Mouse (Mus musculus): ENCODE measurements around the gene Lgals3.
"Not testable (repeated sequence)": the region's sequence is repeated elsewhere in the genome, so short reads cannot be mapped to it uniquely, and the experiment has no call there.

Lgals3 gene

GRCm38 (mm10) chr14:47367461-47367860, at the start of gene Lgals3:
Gene Lgals3 (plus strand): TSS chr14:47367751.
- no peak for DNase-seq (ENCODE audit: low spot score)

- no peak for DNase-seq (ENCODE audit: low spot score)
These were observed 48.2 kb upstream of the Lgals3 start for GRCm38 (mm10) chr14:47319362-47319761.

GRCm38 (mm10) chr14:47321581-47321980, 46.0 kb upstream of the Lgals3 start:
- DNase-seq (ENCODE audit: low spot score): not testable (repeated sequence)

GRCm38 (mm10) chr14:47325965-47326761, 41.4 kb upstream of the Lgals3 start:
- DNase-seq (ENCODE audit: low spot score): no peak

GRCm38 (mm10) chr14:47327347-47327746, 40.2 kb upstream of the Lgals3 start:
- DNase-seq (ENCODE audit: low spot score): no peak

GRCm38 (mm10) chr14:47331920-47332319, 35.6 kb upstream of the Lgals3 start:
- no peak for DNase-seq (ENCODE audit: low spot score)

- no peak for DNase-seq (ENCODE audit: low spot score)
These were observed 32.7 kb upstream of the Lgals3 start for GRCm38 (mm10) chr14:47334819-47335218.

GRCm38 (mm10) chr14:47335300-47335699, 32.3 kb upstream of the Lgals3 start:
- DNase-seq (ENCODE audit: low spot score): no peak

GRCm38 (mm10) chr14:47340231-47340925, 27.2 kb upstream of the Lgals3 start:
- DNase-seq (ENCODE audit: low spot score): peak; percentile 51

GRCm38 (mm10) chr14:47341811-47342291, 25.7 kb upstream of the Lgals3 start:
- no peak for DNase-seq (ENCODE audit: low spot score)

GRCm38 (mm10) chr14:47346715-47347114, 20.8 kb upstream of the Lgals3 start:
- DNase-seq (ENCODE audit: low spot score): no peak

- DNase-seq (ENCODE audit: low spot score): no peak
These were observed 16.6 kb upstream of the Lgals3 start for GRCm38 (mm10) chr14:47350974-47351373.

- no peak for DNase-seq (ENCODE audit: low spot score)
These were observed 15.3 kb upstream of the Lgals3 start for GRCm38 (mm10) chr14:47352272-47352671.

- DNase-seq (ENCODE audit: low spot score): no peak
These were observed 14.3 kb upstream of the Lgals3 start for GRCm38 (mm10) chr14:47353240-47353639.

- DNase-seq (ENCODE audit: low spot score): peak; percentile 80
These were observed 13.4 kb upstream of the Lgals3 start for GRCm38 (mm10) chr14:47354111-47354577.

- DNase-seq (ENCODE audit: low spot score): no peak
These were observed 12.6 kb upstream of the Lgals3 start for GRCm38 (mm10) chr14:47354948-47355347.

- DNase-seq (ENCODE audit: low spot score): no peak
These were observed 10.9 kb upstream of the Lgals3 start for GRCm38 (mm10) chr14:47356622-47357021.

GRCm38 (mm10) chr14:47359610-47360009, 7.9 kb upstream of the Lgals3 start:
- DNase-seq (ENCODE audit: low spot score): no peak

GRCm38 (mm10) chr14:47361418-47361817, 6.1 kb upstream of the Lgals3 start:
- no peak for DNase-seq (ENCODE audit: low spot score)

- no peak for DNase-seq (ENCODE audit: low spot score)
These were observed 5.7 kb upstream of the Lgals3 start for GRCm38 (mm10) chr14:47361899-47362298.

- peak; percentile 53 for DNase-seq (ENCODE audit: low spot score)
These were observed 2.7 kb upstream of the Lgals3 start for GRCm38 (mm10) chr14:47364742-47365449.

- peak; percentile 24 for DNase-seq (ENCODE audit: low spot score)
These were observed 650 bp upstream of the Lgals3 start for GRCm38 (mm10) chr14:47366881-47367321.
